Mouse (Mus musculus) stomach, postnatal 0 days (tissue): Measurements from ENCODE around the gene Anxa2.

ENCODE experiments used
- CTCF ChIP-seq: IDR thresholded peaks from 2 replicates; pipeline ENCODE4 v1.5.1; 2016; ENCODE audit warnings: antibody characterized with exemption, low read depth, mild to moderate bottlenecking, moderate library complexity
- EP300 ChIP-seq: optimal IDR thresholded peaks from 2 replicates; pipeline ENCODE3; 2016; ENCODE audit warnings: antibody characterized with exemption

- TF ChIP-seq CTCF, result no peak
- TF ChIP-seq EP300, result no peak
These were observed 17.8 kb upstream of the Anxa2 start for GRCm38 (mm10) chr9:69435662-69436061.
